Comparison of ENCODE assay signal across 11 mouse cellular contexts in the genomic region with DNA sequence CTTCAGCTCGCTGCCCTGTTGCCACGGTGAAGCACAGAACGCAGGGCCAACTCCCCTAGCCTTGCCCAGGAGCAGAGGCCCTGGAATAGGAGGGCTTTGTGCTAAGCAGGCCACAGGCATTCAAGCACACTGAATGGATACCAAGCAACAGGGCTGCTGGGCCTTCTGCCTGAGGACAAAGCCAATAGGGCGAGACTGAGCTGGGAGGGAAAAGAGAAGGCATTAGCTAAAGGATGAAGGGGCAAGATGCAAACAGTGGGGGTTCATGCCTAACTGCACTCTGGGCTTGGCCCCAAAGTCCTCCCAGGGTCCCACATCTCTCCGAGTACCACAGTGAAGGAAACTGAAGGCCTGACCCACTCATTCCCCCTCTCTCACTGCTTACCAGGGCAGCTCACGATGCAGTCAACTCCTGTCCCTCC. TPM values are rescaled to one million over a fixed set of nuclear protein-coding genes. Genes with fewer than 3 reads are reported as not detected.
DNase-seq lines count a peak whose midpoint lies in the region; ATAC-seq lines count a peak whose summit lies in the region.
"Had no signal": no experiment of that assay in that cellular context is flagged by ENCODE, and none has a peak within 500 bp of the region (broad histone marks: within the 10 kb centered on the region; RNA-seq: fewer than 3 reads in every experiment).

No protein-coding gene starts in this region.

- no peaks in the 10 kb centered on the region for H3K4me1 ChIP-seq in embryonic facial prominence, embryonic 14.5 days (ENCODE audit: control insufficient read depth, insufficient read depth, low read length)
- H3K4me1 ChIP-seq in hindbrain, embryonic 15.5 days (replicated peaks), result 0 out of 2 replicates have a peak, but pooled peaks cover 3% of the 10 kb centered on the region
- no peaks in the 10 kb centered on the region for H3K4me1 ChIP-seq in midbrain, embryonic 14.5 days (ENCODE audit: control insufficient read depth, insufficient read depth, low read length)
- no peaks in the 10 kb centered on the region for H3K4me1 ChIP-seq in kidney, embryonic 14.5 days (ENCODE audit: control insufficient read depth, insufficient read depth, low read length)
- H3K4me1 ChIP-seq: heart, embryonic 13.5 days had no signal

- ATAC-seq in embryonic facial prominence, embryonic 14.5 days (ENCODE audit: low read depth), result peak; percentile 44; the same call in 1 of the 2 replicates
- ATAC-seq in hindbrain, embryonic 15.5 days (ENCODE audit: low FRiP score, low read depth), result peak; percentile 96
- ATAC-seq in midbrain, embryonic 14.5 days (ENCODE audit: low FRiP score, low TSS enrichment), result peak; percentile 76
- ATAC-seq in kidney, embryonic 14.5 days (ENCODE audit: low FRiP score, low TSS enrichment), result no peak

- H3K27me3 ChIP-seq in embryonic facial prominence, embryonic 14.5 days (replicated peaks; ENCODE audit: control insufficient read depth, insufficient read depth, low read length), result no peaks in the 10 kb centered on the region
- no peaks in the 10 kb centered on the region for H3K27me3 ChIP-seq in hindbrain, embryonic 15.5 days
- no peaks in the 10 kb centered on the region for H3K27me3 ChIP-seq in midbrain, embryonic 14.5 days (ENCODE audit: control insufficient read depth, insufficient read depth, low read length)
- H3K27me3 ChIP-seq in kidney, embryonic 14.5 days (ENCODE audit: control insufficient read depth, insufficient read depth, low read length), result no peaks in the 10 kb centered on the region
- H3K27me3 ChIP-seq: heart, embryonic 13.5 days had no signal

- no peak overlapping the region for H3K27ac ChIP-seq in embryonic facial prominence, embryonic 14.5 days (replicated peaks; ENCODE audit: low read depth, low read length)
- peak overlapping the region; percentile 80 for H3K27ac ChIP-seq in hindbrain, embryonic 15.5 days (replicated peaks)
- H3K27ac ChIP-seq in midbrain, embryonic 14.5 days (replicated peaks; ENCODE audit: low read depth, low read length), result peak overlapping the region; percentile 57
- no peak overlapping the region for H3K27ac ChIP-seq in kidney, embryonic 14.5 days (ENCODE audit: low read depth, low read length)
- H3K27ac ChIP-seq: heart, embryonic 13.5 days; liver, embryonic 14.5 days had no signal

- no peaks in the 10 kb centered on the region for H3K36me3 ChIP-seq in embryonic facial prominence, embryonic 14.5 days (ENCODE audit: control insufficient read depth, insufficient read depth, low read length)
- H3K36me3 ChIP-seq in hindbrain, embryonic 15.5 days, result no peaks in the 10 kb centered on the region
- H3K36me3 ChIP-seq in midbrain, embryonic 14.5 days (ENCODE audit: control insufficient read depth, insufficient read depth, low read length), result no peaks in the 10 kb centered on the region
- no peaks in the 10 kb centered on the region for H3K36me3 ChIP-seq in kidney, embryonic 14.5 days (ENCODE audit: control insufficient read depth, insufficient read depth, low read length)

- peak; percentile 56 to 67 for DNase-seq in cerebellum, postnatal 10 days
- DNase-seq in embryonic facial prominence, embryonic 14.5 days (ENCODE audit: low spot score), result peak; percentile 9
- peak; percentile 57 for DNase-seq in midbrain, embryonic 14.5 days
- DNase-seq in kidney, postnatal 36 days, result no peak
- no peak for DNase-seq in adrenal gland, adult 8-10 months
- DNase-seq: kidney, adult 2 months had no signal

- no peak overlapping the region for H3K4me2 ChIP-seq in embryonic facial prominence, embryonic 14.5 days (ENCODE audit: low read depth, low read length)
- H3K4me2 ChIP-seq in hindbrain, embryonic 15.5 days, result no peak overlapping the region
- H3K4me2 ChIP-seq in midbrain, embryonic 14.5 days (ENCODE audit: low read length), result no peak overlapping the region
- no peak overlapping the region for H3K4me2 ChIP-seq in kidney, embryonic 14.5 days (replicated peaks; ENCODE audit: low read depth, low read length)
- H3K4me2 ChIP-seq: heart, embryonic 13.5 days had no signal

- H3K4me3 ChIP-seq in embryonic facial prominence, embryonic 14.5 days (ENCODE audit: low read depth, low read length), result no peak overlapping the region
- H3K4me3 ChIP-seq in hindbrain, embryonic 15.5 days, result no peak overlapping the region
- H3K4me3 ChIP-seq in midbrain, embryonic 14.5 days (replicated peaks; ENCODE audit: low read depth, low read length), result no peak overlapping the region
- H3K4me3 ChIP-seq in kidney, embryonic 14.5 days (ENCODE audit: low read length), result no peak overlapping the region
- H3K4me3 ChIP-seq: erythroblast, embryonic 14.5 days; heart, embryonic 13.5 days had no signal

- no peaks in the 10 kb centered on the region for H3K9me3 ChIP-seq in embryonic facial prominence, embryonic 14.5 days (ENCODE audit: control insufficient read depth, low read length)
- no peaks in the 10 kb centered on the region for H3K9me3 ChIP-seq in hindbrain, embryonic 15.5 days
- no peaks in the 10 kb centered on the region for H3K9me3 ChIP-seq in midbrain, embryonic 14.5 days (ENCODE audit: control insufficient read depth, low read length)
- no peaks in the 10 kb centered on the region for H3K9me3 ChIP-seq in kidney, embryonic 14.5 days (ENCODE audit: control insufficient read depth, low read length)
- H3K9me3 ChIP-seq: heart, embryonic 13.5 days had no signal

- 72% methylated on average over 5 of the region's 6 CpGs for WGBS in embryonic facial prominence, embryonic 14.5 days
- 15% methylated on average over 6 of the region's 6 CpGs for WGBS in hindbrain, embryonic 15.5 days
- WGBS in midbrain, embryonic 14.5 days, result 13% methylated on average over 6 of the region's 6 CpGs
- 80% methylated on average over 6 of the region's 6 CpGs for WGBS in kidney, embryonic 14.5 days

- no peak overlapping the region for H3K9ac ChIP-seq in embryonic facial prominence, embryonic 14.5 days (ENCODE audit: low read depth, low read length)
- H3K9ac ChIP-seq in hindbrain, embryonic 15.5 days, result no peak overlapping the region
- H3K9ac ChIP-seq in midbrain, embryonic 14.5 days (replicated peaks; ENCODE audit: low read length), result no peak overlapping the region
- H3K9ac ChIP-seq in kidney, embryonic 14.5 days (ENCODE audit: low read depth, low read length), result no peak overlapping the region
- H3K9ac ChIP-seq: heart, embryonic 13.5 days; liver, embryonic 14.5 days had no signal

RNA-seq across cellular contexts. Expression of a gene that starts 12.8 kb away (rescaled TPM):
- 6.7 and 8.9 TPM in 2 replicates for polyA plus RNA-seq in embryonic facial prominence, embryonic 14.5 days (2014; fragmentation: Nextera tagmentation; extraction: Ambion mirVana)
- 41.4 and 43.1 TPM in 2 replicates for polyA plus RNA-seq in hindbrain, embryonic 15.5 days (2015; fragmentation: Nextera tagmentation; extraction: Ambion mirVana)
- polyA plus RNA-seq in midbrain, embryonic 14.5 days (2014; fragmentation: Nextera tagmentation; extraction: Ambion mirVana), result 15.6 and 24.0 TPM in 2 replicates
- 10 to 100 TPM; 16.2 to 27.2 (median 21.0) TPM for total RNA-seq in adrenal gland, adult 8-10 months (2022)
- polyA plus RNA-seq in kidney, embryonic 14.5 days (2014; fragmentation: Nextera tagmentation; extraction: Ambion mirVana), result 9.3 and 11.9 TPM in 2 replicates

RNA-seq across cellular contexts. Expression of a gene that starts 54.0 kb away (rescaled TPM):
- 15.1 and 15.7 TPM in 2 replicates for polyA plus RNA-seq in embryonic facial prominence, embryonic 14.5 days (2014; fragmentation: Nextera tagmentation; extraction: Ambion mirVana)
- polyA plus RNA-seq in hindbrain, embryonic 15.5 days (2015; fragmentation: Nextera tagmentation; extraction: Ambion mirVana), result 24.2 and 24.4 TPM in 2 replicates
- 15.0 and 15.7 TPM in 2 replicates for polyA plus RNA-seq in midbrain, embryonic 14.5 days (2014; fragmentation: Nextera tagmentation; extraction: Ambion mirVana)
- 10 to 100 TPM; 41.7 to 59.0 (median 53.0) TPM for total RNA-seq in adrenal gland, adult 8-10 months (2022)
- 7.7 and 9.0 TPM in 2 replicates for polyA plus RNA-seq in kidney, embryonic 14.5 days (2014; fragmentation: Nextera tagmentation; extraction: Ambion mirVana)

Comparison
In these comparisons a context has a peak if more than half of its experiments do, and no peak if none do; other contexts are left out.
1. DNase-seq: peak in cerebellum, postnatal 10 days (2 of 2), embryonic facial prominence, embryonic 14.5 days (single experiment) and midbrain, embryonic 14.5 days (single experiment); none in kidney, postnatal 36 days (0 of 2) and adrenal gland, adult 8-10 months (single experiment).
2. H3K27ac ChIP-seq: peak in hindbrain, embryonic 15.5 days (single experiment) and midbrain, embryonic 14.5 days (single experiment); none in embryonic facial prominence, embryonic 14.5 days (single experiment) and kidney, embryonic 14.5 days (single experiment).